Mouse (Mus musculus): ENCODE measurements around the gene Wbp1. TPM values are rescaled to one million over a fixed set of nuclear protein-coding genes. Genes with fewer than 3 reads are reported as not detected.

Gene Wbp1
- total and polyA plus RNA-seq, 3 experiments, result 42.4 to 72.8 TPM; not detected in 1

- H3K4me1 ChIP-seq (ENCODE audit: control insufficient read depth in 1 of 2, insufficient read depth in 2 of 2, low read length in 2 of 2), result peaks cover 0 to 24% of the 10 kb centered on the region in 2 experiments; a peak in 3 of 4 replicates
- TF ChIP-seq GATA1 (IDR thresholded peaks at IDR 0.05; ENCODE audit: low read depth, low read length) (no peak), UBTF (IDR thresholded peaks at IDR 0.05; ENCODE audit: borderline replicate concordance, insufficient read depth, low read depth, low read length) (0 out of 2 replicates have a peak, but pooled peaks have one; percentile 63), TAL1 (IDR thresholded peaks at IDR 0.05; ENCODE audit: low read length) (no peak), SMC3 (IDR thresholded peaks at IDR 0.05; ENCODE audit: low read depth, low read length) (0 out of 2 replicates have a peak, but pooled peaks have one; percentile 3), HCFC1 (IDR thresholded peaks at IDR 0.05; ENCODE audit: low read depth, low read length) (no peak), MYB (IDR thresholded peaks at IDR 0.05; ENCODE audit: low read depth, low read length) (no peak)
Measured at GRCm38 (mm10) chr6:83121863-83122710, 728 bp upstream of the Wbp1 start.

DNA sequence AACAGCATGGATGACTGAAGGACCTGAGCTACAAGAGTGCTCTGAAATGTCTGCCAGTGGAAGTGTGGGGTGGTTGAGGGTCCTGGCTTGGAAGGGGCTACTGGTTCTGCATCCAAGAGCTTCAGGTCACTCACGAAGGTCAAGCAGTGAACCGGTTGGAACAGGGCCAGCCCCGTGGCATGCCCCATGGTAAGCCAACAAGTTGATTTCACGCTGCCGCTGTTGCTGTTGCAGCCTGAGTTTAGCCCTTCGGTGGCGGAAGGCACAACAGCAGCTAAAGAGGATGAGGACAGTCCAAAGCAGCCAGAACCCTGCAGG lies 1.7 kb downstream of the Wbp1 start:
- Histone ChIP-seq H3K9ac (ENCODE audit: control insufficient read depth, low read depth, low read length, poor library complexity, severe bottlenecking) (peak overlapping the region; percentile 46), H3K79me2 (ENCODE audit: control insufficient read depth, insufficient read depth, low read length, poor library complexity) (peaks cover 48% of the 10 kb centered on the region), H3K4me3 (ENCODE audit: control insufficient read depth in 1 of 2, insufficient read depth in 1 of 2, low read depth in 2 of 2, low read length in 2 of 2) (no peak overlapping the region; a peak in 1 of 4 replicates), H3K4me1 (ENCODE audit: control insufficient read depth in 1 of 2, insufficient read depth in 2 of 2, low read length in 2 of 2) (peaks cover 0 to 27% of the 10 kb centered on the region in 2 experiments; a peak in 3 of 4 replicates), H3K36me3 (ENCODE audit: control insufficient read depth in 1 of 2, insufficient read depth in 2 of 2, low read length in 2 of 2) (peaks cover 0 to 31% of the 10 kb centered on the region in 2 experiments; a peak in 2 of 4 replicates), H3K9me3 (replicated peaks; ENCODE audit: insufficient read depth, low read length) (no peaks in the 10 kb centered on the region), H3K27ac (ENCODE audit: control insufficient read depth, low read depth, low read length) (peak overlapping the region; percentile 19; the same call in 1 of the 2 replicates), H3K27me3 (ENCODE audit: control insufficient read depth in 1 of 2, insufficient read depth in 2 of 2, low read length in 2 of 2) (no peaks in the 10 kb centered on the region)
- DNase-seq (ENCODE audit: low read depth, low spot score), result no peak
- TF ChIP-seq USF2 (IDR thresholded peaks at IDR 0.05; ENCODE audit: borderline replicate concordance in 1 of 2, insufficient read depth in 1 of 2, low read depth in 1 of 2, low read length in 2 of 2) (no peak), CTCF (IDR thresholded peaks at IDR 0.05 in 2 of 3, conservative IDR thresholded peaks at IDR 0.05 in 1 of 3; ENCODE audit: control insufficient read depth in 1 of 3, insufficient read depth in 1 of 3, low read depth in 2 of 3, low read length in 3 of 3, poor library complexity in 1 of 3, severe bottlenecking in 1 of 3) (no peak), TAL1 (IDR thresholded peaks at IDR 0.05; ENCODE audit: low read length) (no peak), BHLHE40 (IDR thresholded peaks at IDR 0.05; ENCODE audit: borderline replicate concordance, low read depth, low read length) (no peak), MXI1 (IDR thresholded peaks at IDR 0.05; ENCODE audit: low read depth, low read length) (no peak), GABPA (IDR thresholded peaks at IDR 0.05; ENCODE audit: low read depth, low read length) (no peak), UBTF (IDR thresholded peaks at IDR 0.05; ENCODE audit: borderline replicate concordance, insufficient read depth, low read depth, low read length) (no peak)

More at GRCm38 (mm10) chr6:83121863-83122710, 728 bp upstream of the Wbp1 start:
- Histone ChIP-seq H3K4me3 (ENCODE audit: control insufficient read depth in 1 of 2, insufficient read depth in 1 of 2, low read depth in 2 of 2, low read length in 2 of 2) (peak overlapping the region; percentile 64 to 73), H3K27ac (ENCODE audit: control insufficient read depth, low read depth, low read length) (peak overlapping the region; percentile 76), H3K9ac (ENCODE audit: control insufficient read depth, low read depth, low read length, poor library complexity, severe bottlenecking) (peak overlapping the region; percentile 80), H3K9me3 (replicated peaks; ENCODE audit: insufficient read depth, low read length) (no peaks in the 10 kb centered on the region), H3K36me3 (ENCODE audit: control insufficient read depth in 1 of 2, insufficient read depth in 2 of 2, low read length in 2 of 2) (peaks cover 0 to 27% of the 10 kb centered on the region in 2 experiments; a peak in 2 of 4 replicates), H3K27me3 (ENCODE audit: control insufficient read depth in 1 of 2, insufficient read depth in 2 of 2, low read length in 2 of 2) (no peaks in the 10 kb centered on the region), H3K79me2 (ENCODE audit: control insufficient read depth, insufficient read depth, low read length, poor library complexity) (peaks cover 29% of the 10 kb centered on the region)
- no peak for DNase-seq (ENCODE audit: low read depth, low spot score)

Data from MEL (cell line).